Mouse (Mus musculus): ENCODE data around the gene Ipcef1.

DNA sequence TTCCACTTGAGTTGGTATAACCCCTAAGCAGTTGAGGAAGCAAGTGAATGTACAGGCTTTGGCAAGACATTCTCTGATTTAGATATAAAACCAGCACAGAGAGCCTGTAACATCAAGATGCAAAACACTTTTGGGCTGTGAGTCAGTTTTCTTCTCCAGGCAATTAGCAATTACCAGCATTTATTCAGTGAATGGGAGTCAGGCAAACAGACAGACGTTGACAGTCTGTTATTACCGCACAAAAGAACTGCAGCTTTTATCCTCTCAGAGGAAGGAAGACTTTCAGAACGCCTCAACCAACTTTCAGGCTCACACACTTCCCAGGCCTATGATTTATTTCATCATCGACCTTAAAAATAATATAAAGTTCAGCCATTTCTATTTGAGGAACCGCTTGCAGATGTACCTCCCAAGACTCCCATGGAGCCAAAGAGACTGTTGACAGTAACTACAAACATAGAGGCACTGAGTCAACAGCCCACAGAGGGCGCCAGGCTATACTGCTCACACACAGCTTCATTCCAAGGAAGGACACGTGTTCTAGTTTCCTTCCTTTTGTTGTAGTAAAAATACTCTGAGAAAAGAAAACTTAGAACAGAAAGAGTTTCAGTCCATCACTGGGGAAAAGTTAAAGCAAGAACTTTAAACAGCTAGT is 180.7 kb downstream of the Ipcef1 start:
- TF ChIP-seq CTCF (IDR thresholded peaks at IDR 0.05; ENCODE audit: low read depth) (no peak), EP300 (optimal IDR thresholded peaks at IDR 0.05) (no peak)
